ENCODE assay signal across 22 mouse cellular contexts in genomic region chr17:62271399-62271798, GRCm38 (mm10).
"Had no signal": no experiment of that assay in that cellular context is flagged by ENCODE, and none has a peak within 500 bp of the region (broad histone marks: within the 10 kb centered on the region; RNA-seq: fewer than 3 reads in every experiment).

No protein-coding gene starts in this region.

- H3K4me2 ChIP-seq: limb, embryonic 15.5 days; liver, embryonic 11.5 days; lung, embryonic 14.5 days; midbrain, embryonic 12.5 days; midbrain, embryonic 15.5 days; neural tube, embryonic 12.5 days; neural tube, embryonic 15.5 days; stomach, embryonic 15.5 days had no signal

- H3K4me3 ChIP-seq: left cerebral cortex, adult 2 months; limb, embryonic 15.5 days; midbrain, embryonic 12.5 days; midbrain, embryonic 15.5 days; neural tube, embryonic 12.5 days; neural tube, embryonic 15.5 days; stomach, embryonic 15.5 days had no signal

- DNase-seq: kidney, adult 2 months; kidney, postnatal 36 days; layer of hippocampus, postnatal 36 days; left cerebral cortex, postnatal 4 days; liver, postnatal 0 days; lung, embryonic 14.5 days; right cerebral cortex, adult 18-20 months; right cerebral cortex, postnatal 14 days; right cerebral cortex, postnatal 4 days; thymus, postnatal 25 days had no signal

- H3K36me3 ChIP-seq: limb, embryonic 15.5 days; midbrain, embryonic 12.5 days; midbrain, embryonic 15.5 days; neural tube, embryonic 12.5 days; neural tube, embryonic 15.5 days; stomach, embryonic 15.5 days had no signal

- H3K27me3 ChIP-seq: limb, embryonic 15.5 days; midbrain, embryonic 12.5 days; midbrain, embryonic 15.5 days; neural tube, embryonic 12.5 days; neural tube, embryonic 15.5 days; stomach, embryonic 15.5 days had no signal

- H3K4me1 ChIP-seq: limb, embryonic 15.5 days; midbrain, embryonic 12.5 days; midbrain, embryonic 15.5 days; neural tube, embryonic 12.5 days; neural tube, embryonic 15.5 days; stomach, embryonic 15.5 days had no signal

- H3K9ac ChIP-seq: limb, embryonic 15.5 days; liver, embryonic 14.5 days; liver, postnatal 0 days; lung, embryonic 14.5 days; midbrain, embryonic 12.5 days; midbrain, embryonic 15.5 days; neural tube, embryonic 12.5 days; neural tube, embryonic 15.5 days; stomach, embryonic 15.5 days had no signal

- H3K27ac ChIP-seq: kidney, postnatal 0 days; left cerebral cortex, adult 2 months; limb, embryonic 15.5 days; liver, embryonic 14.5 days; macrophage; midbrain, embryonic 12.5 days; midbrain, embryonic 15.5 days; neural tube, embryonic 12.5 days; neural tube, embryonic 15.5 days; stomach, embryonic 15.5 days had no signal

- ATAC-seq: liver, postnatal 0 days; lung, postnatal 0 days; midbrain, embryonic 15.5 days had no signal

- H3K9me3 ChIP-seq: limb, embryonic 15.5 days; midbrain, embryonic 12.5 days; midbrain, embryonic 15.5 days; neural tube, embryonic 12.5 days; neural tube, embryonic 15.5 days; stomach, embryonic 15.5 days had no signal
